Mouse (Mus musculus) hindbrain, embryonic 11.5 days (tissue): ENCODE data around the gene Vsig8. TPM values are rescaled to one million over a fixed set of nuclear protein-coding genes. Genes with fewer than 3 reads are reported as not detected.

Source experiments
- ATAC-seq: fragments of 200-750 bp; cut with Nextera tagmentation; 2 replicates; pipeline ENCODE4 v1.8.0; 2017; ENCODE audit warnings: mild to moderate bottlenecking, moderate TSS enrichment, moderate library complexity; ENCODE audit not compliant: low FRiP score
- DNase-seq: peaks from one replicate; pipeline ENCODE4 v3.0.0-alpha.2; 2015; ENCODE audit warnings: low spot score
- H3K27ac ChIP-seq: fragments of 300-500 bp; sonication (generic); 2 replicates; pipeline ENCODE4 v1.5.1; 2014; ENCODE audit warnings: mild to moderate bottlenecking, low read depth, low read length
- H3K27me3 ChIP-seq: fragments of 300-500 bp; sonication (generic); 2 replicates; pipeline ENCODE4 v1.6.1; 2014; ENCODE audit warnings: mild to moderate bottlenecking, low read length, moderate library complexity, mixed read lengths; ENCODE audit not compliant: control insufficient read depth, insufficient read depth
- H3K36me3 ChIP-seq: fragments of 300-500 bp; sonication (generic); 2 replicates; pipeline ENCODE4 v1.6.1; 2014; ENCODE audit warnings: mild to moderate bottlenecking, low read length, moderate library complexity, mixed read lengths; ENCODE audit not compliant: control insufficient read depth, insufficient read depth
- H3K4me1 ChIP-seq: fragments of 300-500 bp; sonication (generic); replicated peaks from 2 replicates; pipeline ENCODE4 v1.6.1; 2014; ENCODE audit warnings: low read length, mixed read lengths; ENCODE audit not compliant: control insufficient read depth, insufficient read depth
- H3K4me2 ChIP-seq: fragments of 300-500 bp; sonication (generic); replicated peaks from 2 replicates; pipeline ENCODE4 v1.6.1; 2014; ENCODE audit warnings: mild to moderate bottlenecking, low read depth, low read length
- H3K4me3 ChIP-seq: fragments of 300-500 bp; sonication (generic); 2 replicates; pipeline ENCODE4 v1.5.1; 2014; ENCODE audit warnings: low read depth, low read length
- H3K9ac ChIP-seq: fragments of 300-500 bp; sonication (generic); 2 replicates; pipeline ENCODE4 v1.6.1; 2014; ENCODE audit warnings: low read depth, low read length
- H3K9me3 ChIP-seq: fragments of 300-500 bp; sonication (generic); 2 replicates; pipeline ENCODE4 v1.6.1; 2016; ENCODE audit warnings: low read length; ENCODE audit not compliant: control insufficient read depth
- WGBS: fragments of 180-500 bp; shearing (Covaris S2); extraction: QIAGEN DNeasy Blood & Tissue Kit; methylation state at CpG from one replicate; pipeline ENCODE4 v1.1.7; 2014; 5-methylcytosine and 5-hydroxymethylcytosine counted together
- polyA plus RNA-seq: library from polyadenylated mRNA; unstranded; fragments of >200 nt; fragmentation: Nextera tagmentation; extraction: Ambion mirVana; gene quantifications from 2 replicates; pipeline ENCODE4 v1.2.1, GENCODE M21; 2014

The Vsig8 gene
- polyA plus RNA-seq, 1 experiment from 2014 or later: not detected

DNA sequence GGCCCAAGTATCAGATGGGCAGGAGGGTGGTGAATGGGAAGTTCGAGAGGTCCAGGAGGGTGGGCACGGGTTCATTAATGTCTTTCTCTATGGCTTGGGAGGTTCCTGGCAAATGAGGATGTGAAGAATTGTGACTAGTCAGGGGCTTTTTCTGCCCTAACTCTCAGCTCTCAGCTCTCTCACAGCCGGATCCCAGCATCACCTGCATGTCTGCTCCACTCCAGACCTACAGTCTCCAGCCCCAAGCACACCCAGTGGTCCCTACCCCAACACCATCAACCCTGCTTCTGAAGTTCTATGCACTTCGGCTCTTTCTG is 41.6 kb upstream of the Vsig8 start:
- no peak overlapping the region for H3K9ac ChIP-seq
- H3K27ac ChIP-seq: no peak overlapping the region
- no peaks in the 10 kb centered on the region for H3K27me3 ChIP-seq
- no peaks in the 10 kb centered on the region for H3K36me3 ChIP-seq
- no peak for DNase-seq
- no peaks in the 10 kb centered on the region for H3K9me3 ChIP-seq
- H3K4me1 ChIP-seq: no peaks in the 10 kb centered on the region
- no peak overlapping the region for H3K4me3 ChIP-seq
- ATAC-seq: no peak
- no peak overlapping the region for H3K4me2 ChIP-seq
- WGBS: 71% methylated on average over 4 of the region's 4 CpGs

- no peak overlapping the region for H3K4me3 ChIP-seq
- no peaks in the 10 kb centered on the region for H3K27me3 ChIP-seq
- no peaks in the 10 kb centered on the region for H3K4me1 ChIP-seq
- no peak overlapping the region for H3K4me2 ChIP-seq
- WGBS: 81% methylated on average over 7 of the region's 7 CpGs
- no peak overlapping the region for H3K27ac ChIP-seq
- no peaks in the 10 kb centered on the region for H3K36me3 ChIP-seq
- H3K9me3 ChIP-seq: no peaks in the 10 kb centered on the region
- no peak for ATAC-seq
- no peak overlapping the region for H3K9ac ChIP-seq
- no peak for DNase-seq
Observed at GRCm38 (mm10) chr1:172514551-172515268, 41.0 kb upstream of the Vsig8 start.

GRCm38 (mm10) chr1:172515396-172515795 is 40.3 kb upstream of the Vsig8 start:
- no peak overlapping the region for H3K9ac ChIP-seq
- 81% methylated on average over 1 of the region's 1 CpGs for WGBS
- DNase-seq (no peak), ATAC-seq (no peak)
- H3K36me3 ChIP-seq: no peaks in the 10 kb centered on the region
- H3K9me3 ChIP-seq: no peaks in the 10 kb centered on the region
- no peak overlapping the region for H3K4me3 ChIP-seq
- no peaks in the 10 kb centered on the region for H3K27me3 ChIP-seq
- no peak overlapping the region for H3K27ac ChIP-seq
- H3K4me1 ChIP-seq: no peaks in the 10 kb centered on the region
- H3K4me2 ChIP-seq: no peak overlapping the region

- Histone ChIP-seq H3K4me2 (no peak overlapping the region), H3K36me3 (no peaks in the 10 kb centered on the region), H3K27ac (no peak overlapping the region), H3K9me3 (no peaks in the 10 kb centered on the region), H3K9ac (no peak overlapping the region), H3K4me1 (no peaks in the 10 kb centered on the region; the same call in 1 of the 2 replicates), H3K4me3 (no peak overlapping the region), H3K27me3 (no peaks in the 10 kb centered on the region)
- ATAC-seq (no peak), DNase-seq (no peak)
- WGBS: 78% methylated on average over 4 of the region's 4 CpGs
Observed at GRCm38 (mm10) chr1:172518013-172518412, 37.7 kb upstream of the Vsig8 start.

DNA sequence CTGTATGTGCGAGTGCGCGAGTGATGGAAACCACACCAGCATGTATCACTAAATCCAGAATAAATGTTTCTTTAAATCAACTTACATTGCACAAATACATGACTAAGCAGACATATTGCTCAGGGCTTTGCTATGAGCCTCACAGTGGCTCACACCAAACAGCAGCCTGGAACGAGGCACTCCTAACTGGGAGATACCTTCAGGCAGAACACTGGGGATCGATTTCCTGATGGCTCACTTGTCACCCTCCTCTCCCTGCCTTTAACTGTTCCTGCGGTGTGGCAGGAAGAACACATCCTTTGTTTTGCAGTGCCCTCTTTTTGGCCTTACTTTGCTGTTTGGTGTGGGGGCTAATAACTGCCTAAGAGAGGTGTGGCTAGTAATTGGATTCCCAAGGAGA is 36.1 kb upstream of the Vsig8 start:
- 59% methylated on average over 6 of the region's 6 CpGs for WGBS
- Histone ChIP-seq H3K9ac (no peak overlapping the region), H3K4me2 (no peak overlapping the region), H3K27ac (no peak overlapping the region), H3K36me3 (no peaks in the 10 kb centered on the region), H3K27me3 (no peaks in the 10 kb centered on the region), H3K4me3 (no peak overlapping the region), H3K9me3 (no peaks in the 10 kb centered on the region), H3K4me1 (no peaks in the 10 kb centered on the region; the same call in 1 of the 2 replicates)
- no peak for DNase-seq
- no peak for ATAC-seq

DNA sequence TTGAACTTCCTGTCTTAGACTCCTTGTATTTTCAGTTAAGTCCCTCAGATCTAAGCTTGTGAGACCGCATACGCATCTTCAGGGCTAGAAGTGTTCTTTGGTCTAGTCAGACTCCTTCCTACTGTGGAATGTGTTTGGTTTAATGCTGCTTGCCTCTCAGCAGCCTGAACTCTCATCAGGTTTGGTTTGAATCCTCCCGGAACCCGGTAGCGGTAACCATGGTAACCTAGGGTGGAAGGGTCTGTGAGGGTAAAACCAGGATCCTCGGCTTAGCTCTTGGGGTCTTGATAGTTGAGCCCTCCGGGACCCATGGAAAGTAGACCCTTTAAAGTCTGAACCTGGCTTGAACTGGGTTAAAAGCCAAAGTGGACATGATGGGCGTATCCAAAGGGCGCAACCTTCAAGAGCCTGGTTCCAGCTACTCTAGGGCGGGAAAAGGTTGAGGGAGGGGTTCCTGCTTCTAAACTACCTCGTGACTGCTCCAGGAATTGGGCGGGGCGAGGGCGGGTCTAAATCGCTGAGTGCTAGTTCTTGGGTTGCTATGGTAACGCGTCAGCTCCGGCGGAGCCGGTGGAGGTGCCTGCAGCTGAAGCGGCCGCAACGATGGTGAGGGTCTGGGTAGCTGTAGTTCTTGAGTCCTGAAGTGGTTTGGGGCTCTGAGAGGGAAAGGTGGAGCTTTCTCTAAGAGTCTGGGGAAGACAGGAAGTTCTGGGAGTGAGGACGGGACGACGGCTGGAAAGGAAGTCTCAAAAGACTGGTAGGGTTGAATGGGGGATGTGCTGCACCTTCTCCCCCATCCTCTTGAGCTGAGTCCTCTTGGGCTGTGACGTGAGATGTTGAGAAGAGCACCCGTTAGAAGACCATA is 34.9 kb upstream of the Vsig8 start, which contains the start of gene Cfap45:
TSS of gene Cfap45 (plus strand) at position 226 of the 865 bp plus-strand sequence.
- Histone ChIP-seq H3K27me3 (no peaks in the 10 kb centered on the region), H3K9ac (peak within 1 kb of the TSS; percentile 7; the same call in 1 of the 2 replicates), H3K4me1 (no peaks in the 10 kb centered on the region; the same call in 1 of the 2 replicates), H3K27ac (no peak within 1 kb of the TSS), H3K9me3 (no peaks in the 10 kb centered on the region), H3K4me2 (peak within 1 kb of the TSS; percentile 49), H3K36me3 (no peaks in the 10 kb centered on the region), H3K4me3 (peak within 1 kb of the TSS; percentile 27)
- DNase-seq: peak; percentile 91
- 5% methylated on average over 28 of the region's 28 CpGs for whole genome bisulfite sequencing
- ATAC-seq: peak; percentile 87

GRCm38 (mm10) chr1:172522524-172522923 is 33.2 kb upstream of the Vsig8 start:
- 64% methylated on average over 7 of the region's 7 CpGs for whole genome bisulfite sequencing
- H3K27ac ChIP-seq: no peak overlapping the region
- no peak for ATAC-seq
- no peaks in the 10 kb centered on the region for H3K36me3 ChIP-seq
- no peaks in the 10 kb centered on the region for H3K27me3 ChIP-seq
- H3K9ac ChIP-seq: no peak overlapping the region
- no peak overlapping the region for H3K4me3 ChIP-seq
- no peaks in the 10 kb centered on the region for H3K9me3 ChIP-seq
- DNase-seq: no peak
- no peaks in the 10 kb centered on the region; the same call in 1 of the 2 replicates for H3K4me1 ChIP-seq
- no peak overlapping the region for H3K4me2 ChIP-seq

DNA sequence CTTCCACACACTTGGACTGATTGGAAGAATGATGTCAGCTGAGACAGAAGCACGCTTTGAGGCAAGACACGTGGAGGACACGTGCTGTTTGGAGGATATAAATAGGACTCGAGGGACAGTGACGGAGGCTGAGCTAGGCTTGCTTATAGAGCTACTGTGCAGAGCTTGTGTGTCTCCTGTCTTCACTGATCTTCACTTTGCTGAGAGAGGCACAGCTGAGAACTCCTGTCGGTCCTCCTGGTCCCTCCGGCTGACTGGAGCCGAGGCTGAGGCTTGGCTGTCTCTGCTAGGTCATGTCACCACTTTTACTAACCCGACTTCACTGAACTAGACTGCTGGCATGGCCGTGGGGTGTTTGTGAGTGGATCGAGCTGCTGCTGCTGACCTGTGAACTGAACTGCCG is 32.0 kb upstream of the Vsig8 start:
- no peak overlapping the region for H3K4me3 ChIP-seq
- no peak overlapping the region for H3K9ac ChIP-seq
- H3K4me1 ChIP-seq: no peaks in the 10 kb centered on the region; the same call in 1 of the 2 replicates
- ATAC-seq (no peak), DNase-seq (no peak)
- 72% methylated on average over 12 of the region's 12 CpGs for WGBS
- no peak overlapping the region for H3K27ac ChIP-seq
- no peak overlapping the region for H3K4me2 ChIP-seq
- H3K36me3 ChIP-seq: no peaks in the 10 kb centered on the region
- no peaks in the 10 kb centered on the region for H3K27me3 ChIP-seq
- no peaks in the 10 kb centered on the region for H3K9me3 ChIP-seq
